Mouse (Mus musculus) retina, postnatal 7 days (tissue): ENCODE results near the gene Olfr1354.
"Not testable (repeated sequence)": the region's sequence is repeated elsewhere in the genome, so short reads cannot be mapped to it uniquely, and the experiment has no call there.

Experiments used
- DNase-seq: peaks from one replicate; pipeline ENCODE4 v3.0.0-alpha.2; 2012; ENCODE audit warnings: low read depth, low spot score

The Olfr1354 gene

GRCm38 (mm10) chr10:78912871-78913270 is at the start of gene Olfr1354:
Olfr1354 (plus strand) TSS chr10:78913171.
- not testable (repeated sequence) for DNase-seq

GRCm38 (mm10) chr10:78875240-78875639 is 37.7 kb upstream of the Olfr1354 start, which contains the start of gene Olfr1355:
Olfr1355 (plus strand) TSS chr10:78875540.
- DNase-seq = no peak

DNA sequence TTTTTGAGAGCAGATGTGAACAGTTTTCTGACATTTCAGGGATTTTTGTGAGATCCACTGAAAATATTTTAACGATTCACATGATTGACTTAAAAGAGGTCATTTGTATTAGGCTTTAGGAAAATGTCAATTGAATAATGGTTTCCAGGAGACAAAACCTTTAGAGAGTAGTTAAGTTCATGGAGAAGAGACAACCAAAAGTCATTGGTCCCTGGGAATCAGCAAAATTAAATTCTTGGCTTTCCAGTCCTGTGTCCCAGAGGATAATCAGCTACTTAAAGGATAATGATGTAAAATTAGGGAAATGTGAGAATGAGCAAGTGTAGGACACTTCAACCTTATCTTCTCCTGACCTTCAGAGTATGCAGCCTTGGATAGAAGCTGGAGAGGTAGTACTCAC is 37.4 kb downstream of the Olfr1354 start, which contains the start of gene Olfr8:
Gene Olfr8 (plus strand): TSS at position 301 of the 400 bp plus-strand sequence.
- not testable (repeated sequence) for DNase-seq

DNA sequence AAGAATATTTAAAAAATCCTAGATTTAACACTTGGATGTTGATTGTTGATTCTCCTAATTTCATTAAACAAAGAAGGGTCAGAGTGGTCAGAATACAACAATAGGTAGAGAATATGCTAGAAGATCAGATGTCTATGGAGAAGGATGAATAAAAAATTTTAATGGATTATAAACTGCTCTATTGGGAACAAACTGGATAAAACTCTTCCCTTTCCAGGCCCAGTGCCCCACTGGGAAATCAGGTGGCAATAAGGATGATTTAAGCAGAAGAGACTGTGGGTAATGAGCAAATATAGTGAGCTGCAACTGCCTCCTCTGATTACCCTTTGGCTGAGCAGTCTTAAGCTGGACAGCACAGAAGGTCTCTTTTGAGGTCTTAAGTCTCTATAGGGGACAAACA is 50.0 kb downstream of the Olfr1354 start, which contains the start of gene Olfr1353:
Gene Olfr1353 (plus strand): TSS at position 301 of the 400 bp plus-strand sequence.
- not testable (repeated sequence) for DNase-seq
